Mouse (Mus musculus) hindbrain, embryonic 11.5 days (tissue): ENCODE data around the gene Cenpi. TPM values are rescaled to one million over a fixed set of nuclear protein-coding genes. Genes with fewer than 3 reads are reported as not detected.

Experiments used
- ATAC-seq: fragments of 200-750 bp; cut with Nextera tagmentation; 2 replicates; pipeline ENCODE4 v1.8.0; 2017; ENCODE audit warnings: mild to moderate bottlenecking, moderate TSS enrichment, moderate library complexity; ENCODE audit not compliant: low FRiP score
- DNase-seq: peaks from one replicate; pipeline ENCODE4 v3.0.0-alpha.2; 2015; ENCODE audit warnings: low spot score
- H3K27ac ChIP-seq: fragments of 300-500 bp; sonication (generic); 2 replicates; pipeline ENCODE4 v1.5.1; 2014; ENCODE audit warnings: mild to moderate bottlenecking, low read depth, low read length
- H3K27me3 ChIP-seq: fragments of 300-500 bp; sonication (generic); 2 replicates; pipeline ENCODE4 v1.6.1; 2014; ENCODE audit warnings: mild to moderate bottlenecking, low read length, moderate library complexity, mixed read lengths; ENCODE audit not compliant: control insufficient read depth, insufficient read depth
- H3K36me3 ChIP-seq: fragments of 300-500 bp; sonication (generic); 2 replicates; pipeline ENCODE4 v1.6.1; 2014; ENCODE audit warnings: mild to moderate bottlenecking, low read length, moderate library complexity, mixed read lengths; ENCODE audit not compliant: control insufficient read depth, insufficient read depth
- H3K4me1 ChIP-seq: fragments of 300-500 bp; sonication (generic); replicated peaks from 2 replicates; pipeline ENCODE4 v1.6.1; 2014; ENCODE audit warnings: low read length, mixed read lengths; ENCODE audit not compliant: control insufficient read depth, insufficient read depth
- H3K4me2 ChIP-seq: fragments of 300-500 bp; sonication (generic); replicated peaks from 2 replicates; pipeline ENCODE4 v1.6.1; 2014; ENCODE audit warnings: mild to moderate bottlenecking, low read depth, low read length
- H3K4me3 ChIP-seq: fragments of 300-500 bp; sonication (generic); 2 replicates; pipeline ENCODE4 v1.5.1; 2014; ENCODE audit warnings: low read depth, low read length
- H3K9ac ChIP-seq: fragments of 300-500 bp; sonication (generic); 2 replicates; pipeline ENCODE4 v1.6.1; 2014; ENCODE audit warnings: low read depth, low read length
- H3K9me3 ChIP-seq: fragments of 300-500 bp; sonication (generic); 2 replicates; pipeline ENCODE4 v1.6.1; 2016; ENCODE audit warnings: low read length; ENCODE audit not compliant: control insufficient read depth
- WGBS: fragments of 180-500 bp; shearing (Covaris S2); extraction: QIAGEN DNeasy Blood & Tissue Kit; methylation state at CpG from one replicate; pipeline ENCODE4 v1.1.7; 2014; 5-methylcytosine and 5-hydroxymethylcytosine counted together
- polyA plus RNA-seq: library from polyadenylated mRNA; unstranded; fragments of >200 nt; fragmentation: Nextera tagmentation; extraction: Ambion mirVana; gene quantifications from 2 replicates; pipeline ENCODE4 v1.2.1, GENCODE M21; 2014

The Cenpi gene
- polyA plus RNA-seq, 1 experiment from 2014 or later = 27.6 TPM

- H3K4me3 ChIP-seq = no peak overlapping the region
- H3K4me2 ChIP-seq = no peak overlapping the region
- H3K36me3 ChIP-seq = no peaks in the 10 kb centered on the region
- DNase-seq = peak; percentile 19
- H3K4me1 ChIP-seq = no peaks in the 10 kb centered on the region
- 100% methylated on average over 2 of the region's 2 CpGs for WGBS
- no peak overlapping the region for H3K9ac ChIP-seq
- H3K27ac ChIP-seq = no peak overlapping the region
- H3K27me3 ChIP-seq = no peaks in the 10 kb centered on the region
- no peak for ATAC-seq
- H3K9me3 ChIP-seq = no peaks in the 10 kb centered on the region
These were observed 25.4 kb downstream of the Cenpi start for GRCm38 (mm10) chrX:134333280-134333679.

GRCm38 (mm10) chrX:134342735-134343134 is 34.9 kb downstream of the Cenpi start:
- no peaks in the 10 kb centered on the region for H3K9me3 ChIP-seq
- no peak overlapping the region for H3K27ac ChIP-seq
- no peaks in the 10 kb centered on the region for H3K27me3 ChIP-seq
- H3K9ac ChIP-seq = no peak overlapping the region
- ATAC-seq (no peak), DNase-seq (no peak)
- H3K4me3 ChIP-seq = no peak overlapping the region
- H3K4me2 ChIP-seq = no peak overlapping the region
- 89% methylated on average over 2 of the region's 2 CpGs for WGBS
- H3K36me3 ChIP-seq = no peaks in the 10 kb centered on the region
- H3K4me1 ChIP-seq = no peaks in the 10 kb centered on the region

GRCm38 (mm10) chrX:134350205-134350604 is 42.3 kb downstream of the Cenpi start:
- no peaks in the 10 kb centered on the region for H3K27me3 ChIP-seq
- no peak overlapping the region for H3K4me2 ChIP-seq
- no peaks in the 10 kb centered on the region for H3K4me1 ChIP-seq
- 91% methylated on average over 6 of the region's 6 CpGs for WGBS
- no peak overlapping the region for H3K27ac ChIP-seq
- H3K4me3 ChIP-seq = no peak overlapping the region
- no peaks in the 10 kb centered on the region for H3K9me3 ChIP-seq
- ATAC-seq (no peak), DNase-seq (no peak)
- H3K9ac ChIP-seq = no peak overlapping the region
- H3K36me3 ChIP-seq = no peaks in the 10 kb centered on the region

- no peak overlapping the region for H3K4me3 ChIP-seq
- no peak overlapping the region for H3K9ac ChIP-seq
- DNase-seq (peak; percentile 0), ATAC-seq (no peak)
- H3K27ac ChIP-seq = no peak overlapping the region
- no peaks in the 10 kb centered on the region for H3K27me3 ChIP-seq
- H3K9me3 ChIP-seq = no peaks in the 10 kb centered on the region
- no peaks in the 10 kb centered on the region for H3K36me3 ChIP-seq
- H3K4me2 ChIP-seq = no peak overlapping the region
- no peaks in the 10 kb centered on the region for H3K4me1 ChIP-seq
These were observed 46.0 kb downstream of the Cenpi start for GRCm38 (mm10) chrX:134353848-134354247.

GRCm38 (mm10) chrX:134359336-134359735 is 51.5 kb downstream of the Cenpi start:
- H3K9ac ChIP-seq = no peak overlapping the region
- H3K9me3 ChIP-seq = no peaks in the 10 kb centered on the region
- DNase-seq (no peak), ATAC-seq (no peak)
- H3K27ac ChIP-seq = no peak overlapping the region
- 85% methylated on average over 4 of the region's 4 CpGs for WGBS
- no peaks in the 10 kb centered on the region for H3K27me3 ChIP-seq
- H3K4me2 ChIP-seq = no peak overlapping the region
- H3K4me1 ChIP-seq = no peaks in the 10 kb centered on the region
- no peak overlapping the region for H3K4me3 ChIP-seq
- no peaks in the 10 kb centered on the region for H3K36me3 ChIP-seq

- ATAC-seq (no peak), DNase-seq (no peak)
- H3K4me3 ChIP-seq = no peak overlapping the region
- no peaks in the 10 kb centered on the region for H3K36me3 ChIP-seq
- no peaks in the 10 kb centered on the region for H3K4me1 ChIP-seq
- no peak overlapping the region for H3K27ac ChIP-seq
- H3K27me3 ChIP-seq = no peaks in the 10 kb centered on the region
- WGBS = 96% methylated on average over 4 of the region's 4 CpGs
- no peaks in the 10 kb centered on the region for H3K9me3 ChIP-seq
- no peak overlapping the region for H3K9ac ChIP-seq
- no peak overlapping the region for H3K4me2 ChIP-seq
These were observed 54.3 kb downstream of the Cenpi start for GRCm38 (mm10) chrX:134362156-134362555.

- 82% methylated on average over 1 of the region's 1 CpGs for WGBS
- Histone ChIP-seq H3K4me1 (no peaks in the 10 kb centered on the region), H3K4me3 (no peak overlapping the region), H3K4me2 (no peak overlapping the region), H3K36me3 (no peaks in the 10 kb centered on the region), H3K27ac (no peak overlapping the region), H3K9me3 (no peaks in the 10 kb centered on the region), H3K27me3 (no peaks in the 10 kb centered on the region), H3K9ac (no peak overlapping the region)
- DNase-seq (no peak), ATAC-seq (no peak)
These were observed 57.5 kb downstream of the Cenpi start for GRCm38 (mm10) chrX:134365421-134365820.

GRCm38 (mm10) chrX:134366547-134366946 is 58.7 kb downstream of the Cenpi start:
- ATAC-seq = no peak
- Histone ChIP-seq H3K4me2 (no peak overlapping the region), H3K9ac (no peak overlapping the region), H3K27me3 (no peaks in the 10 kb centered on the region), H3K36me3 (no peaks in the 10 kb centered on the region), H3K4me3 (no peak overlapping the region), H3K9me3 (no peaks in the 10 kb centered on the region), H3K4me1 (no peaks in the 10 kb centered on the region), H3K27ac (no peak overlapping the region)
- DNase-seq = no peak
- WGBS = 89% methylated on average over 3 of the region's 3 CpGs

GRCm38 (mm10) chrX:134371279-134371678 is 63.4 kb downstream of the Cenpi start:
- 6% methylated on average over 2 of the region's 2 CpGs for WGBS
- Histone ChIP-seq H3K4me2 (no peak overlapping the region), H3K27ac (no peak overlapping the region), H3K4me3 (no peak overlapping the region), H3K27me3 (no peaks in the 10 kb centered on the region), H3K9me3 (no peaks in the 10 kb centered on the region), H3K9ac (no peak overlapping the region), H3K36me3 (no peaks in the 10 kb centered on the region), H3K4me1 (no peaks in the 10 kb centered on the region)
- DNase-seq = peak; percentile 7
- ATAC-seq = no peak
